Mouse (Mus musculus) ES-Bruce4 (cell line): Measurements from ENCODE around the gene Gm10801. TPM values are rescaled to one million over a fixed set of nuclear protein-coding genes. Genes with fewer than 3 reads are reported as not detected.
"Not testable (repeated sequence)": the region's sequence is repeated elsewhere in the genome, so short reads cannot be mapped to it uniquely, and the experiment has no call there.

Source experiments
- H3K27ac ChIP-seq: 2 replicates; pipeline ENCODE4 v1.5.1; 2012; ENCODE audit warnings: low read length, inconsistent platforms; ENCODE audit not compliant: insufficient read depth
- H3K27me3 ChIP-seq: 2 replicates; pipeline ENCODE4 v1.6.1; 2012; ENCODE audit warnings: mild to moderate bottlenecking, low read length, inconsistent platforms; ENCODE audit not compliant: control insufficient read depth, poor library complexity, insufficient read depth, severe bottlenecking
- H3K36me3 ChIP-seq: 2 replicates; pipeline ENCODE4 v1.6.1; 2012; ENCODE audit warnings: inconsistent platforms, mild to moderate bottlenecking, low read length, moderate library complexity; ENCODE audit not compliant: control insufficient read depth, poor library complexity, insufficient read depth, severe bottlenecking
- H3K4me1 ChIP-seq: one replicate; pipeline ENCODE4 v1.8.1; 2011; ENCODE audit warnings: low read length; ENCODE audit not compliant: control insufficient read depth, insufficient read depth
- H3K4me3 ChIP-seq: 2 replicates; pipeline ENCODE4 v1.5.1; 2011; ENCODE audit warnings: low read depth, mild to moderate bottlenecking, low read length
- H3K9ac ChIP-seq: 2 replicates; pipeline ENCODE4 v1.6.1; 2012; ENCODE audit warnings: low read depth, mild to moderate bottlenecking, inconsistent platforms; ENCODE audit not compliant: poor library complexity, severe bottlenecking
- H3K9me3 ChIP-seq: replicated peaks from 2 replicates; pipeline ENCODE4 v1.6.1; 2012; ENCODE audit warnings: mild to moderate bottlenecking, low read length, inconsistent platforms; ENCODE audit not compliant: control insufficient read depth, poor library complexity, insufficient read depth, severe bottlenecking
- CTCF ChIP-seq: IDR thresholded peaks from one replicate; pipeline ENCODE4 v1.8.1; 2011; ENCODE audit warnings: low read depth, low read length
- EP300 ChIP-seq: IDR thresholded peaks from 2 replicates; pipeline ENCODE4 v1.6.1; 2011; ENCODE audit warnings: low read depth, low read length; ENCODE audit not compliant: insufficient read depth
- POLR2A ChIP-seq: IDR thresholded peaks from one replicate; pipeline ENCODE4 v1.8.1; 2011; ENCODE audit warnings: low read length; ENCODE audit not compliant: insufficient read depth
- polyA plus RNA-seq: library from polyadenylated mRNA; stranded (reverse); fragments of >200 nt; gene quantifications from 2 replicates; pipeline ENCODE4 v1.2.4, GENCODE M21; 2011; ENCODE audit warnings: low read depth; ENCODE audit not compliant: missing spikeins, insufficient read depth, insufficient read length

The Gm10801 gene
- polyA plus RNA-seq, result 16.7 and 18.3 TPM in 2 replicates

DNA sequence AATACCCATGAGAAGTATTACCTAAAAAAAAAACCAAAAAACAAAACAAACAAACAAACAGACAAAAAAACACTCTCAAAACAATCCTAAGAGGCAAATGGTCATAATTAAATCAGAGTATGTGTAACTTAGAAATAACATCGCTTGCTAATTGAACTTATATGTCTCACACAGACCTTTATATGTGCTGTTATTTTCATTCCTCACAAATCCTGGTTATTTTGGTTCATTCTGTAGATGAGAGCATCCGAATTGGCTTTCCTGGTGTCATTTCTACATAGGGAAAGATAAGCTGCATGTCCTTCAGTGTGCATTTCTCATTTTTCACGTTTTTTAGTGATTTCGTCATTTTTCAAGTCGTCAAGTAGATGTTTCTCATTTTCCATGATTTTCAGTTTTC, at the start of gene Gm10801:
Gm10801 (plus strand) TSS at position 301 of the 400 bp plus-strand sequence.
- H3K4me1 ChIP-seq, H3K36me3 ChIP-seq, H3K27ac ChIP-seq, H3K9ac ChIP-seq, H3K27me3 ChIP-seq, H3K4me3 ChIP-seq, H3K9me3 ChIP-seq: not testable (repeated sequence)

DNA sequence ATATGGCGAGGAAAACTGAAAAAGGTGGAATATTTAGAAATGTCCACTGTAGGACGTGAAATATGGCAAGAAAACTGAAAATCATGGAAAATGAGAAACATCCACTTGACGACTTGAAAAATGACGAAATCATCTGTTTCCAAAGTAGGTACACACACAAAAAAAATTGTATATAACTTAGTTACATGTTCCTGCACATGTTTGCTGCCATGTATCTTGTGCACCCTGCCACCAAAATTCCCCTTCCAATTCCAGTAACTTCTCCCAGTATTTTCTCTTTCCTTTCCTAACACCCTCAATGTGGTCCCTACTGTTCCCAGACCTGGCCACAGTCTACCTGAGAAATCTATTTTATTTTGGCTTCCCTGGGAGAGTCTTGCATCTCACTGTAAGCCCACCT, 5.2 kb downstream of the Gm10801 start, which contains the start of gene Gm10800:
Gm10800 (minus strand) TSS at position 101 of the 400 bp plus-strand sequence.
- H3K27ac ChIP-seq, H3K9ac ChIP-seq, H3K9me3 ChIP-seq, H3K4me1 ChIP-seq, H3K27me3 ChIP-seq, H3K36me3 ChIP-seq, H3K4me3 ChIP-seq: not testable (repeated sequence)

DNA sequence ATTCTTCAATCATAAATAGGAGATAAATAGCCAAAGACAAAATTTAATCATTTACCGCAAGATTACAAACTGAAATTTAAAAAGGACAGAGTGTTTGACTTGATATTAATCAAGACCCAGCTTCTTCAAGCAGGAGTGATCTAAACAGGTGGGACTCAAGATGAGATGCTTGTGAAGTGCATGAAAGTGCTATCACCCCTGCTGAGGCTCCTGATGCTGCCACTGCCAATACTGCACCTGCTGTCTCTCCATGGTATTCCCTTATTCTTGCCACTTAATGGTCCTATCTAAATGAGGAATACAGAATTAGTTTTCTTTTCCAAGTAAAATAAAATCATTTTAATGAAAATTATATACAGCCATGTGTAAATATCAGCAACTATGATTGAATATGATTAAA, 35.5 kb downstream of the Gm10801 start:
- Histone ChIP-seq H3K27ac (no peak overlapping the region), H3K9me3 (no peaks in the 10 kb centered on the region), H3K9ac (no peak overlapping the region), H3K4me1 (no peaks in the 10 kb centered on the region), H3K4me3 (no peak overlapping the region), H3K36me3 (no peaks in the 10 kb centered on the region), H3K27me3 (no peaks in the 10 kb centered on the region)
- TF ChIP-seq POLR2A (no peak), EP300 (no peak), CTCF (no peak)

Other genes starting within 250 kb of the Gm10801 start
- 52.4 and 67.0 TPM in 2 replicates for gene Gm10800, start 5.1 kb downstream of the Gm10801 start, polyA plus RNA-seq